Mouse (Mus musculus) spleen, adult 2 months (tissue): ENCODE data around the gene Slc29a3.

ENCODE experiments used
- CTCF ChIP-seq: fragments of 200-500 bp; IDR thresholded peaks from 2 replicates; pipeline ENCODE4 v1.5.1; 2011; ENCODE audit warnings: mild to moderate bottlenecking, inconsistent platforms; ENCODE audit not compliant: insufficient read depth, insufficient read length, insufficient replicate concordance; ENCODE audit errors: extremely low read depth
- POLR2A ChIP-seq: fragments of 200-500 bp; IDR thresholded peaks from 2 replicates; pipeline ENCODE4 v1.6.1; 2011; ENCODE audit warnings: low read depth, low read length, inconsistent platforms

DNA sequence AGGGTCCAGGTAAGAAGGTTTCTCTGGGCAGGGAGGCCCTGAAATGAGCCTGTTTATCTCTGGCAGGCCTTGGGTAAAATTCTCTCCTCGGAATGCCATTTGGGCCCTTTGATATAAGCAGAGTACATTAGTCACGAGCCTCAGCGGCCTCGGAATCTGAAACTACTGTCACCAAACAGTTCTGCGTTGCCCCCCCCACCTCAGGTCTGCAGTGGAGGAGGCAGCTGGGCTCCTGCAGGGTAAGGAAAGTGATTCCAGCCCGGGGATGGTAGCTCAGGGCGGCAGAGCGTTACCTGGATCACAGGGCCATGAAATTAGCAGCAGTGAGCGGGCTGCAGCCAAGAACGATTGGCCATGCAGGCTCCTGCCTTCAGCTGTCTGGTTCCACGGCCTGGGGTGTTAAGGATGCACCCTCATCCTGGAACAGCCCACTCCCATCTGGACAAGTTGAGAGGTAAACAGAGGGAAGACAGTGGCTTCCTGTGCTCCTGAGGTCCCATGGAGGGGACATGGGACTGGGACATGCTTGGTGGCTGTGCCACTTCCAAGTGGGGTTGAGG, 15.3 kb downstream of the Slc29a3 start:
- TF ChIP-seq CTCF = no peak
- no peak for TF ChIP-seq POLR2A
